Mouse (Mus musculus): Measurements from ENCODE around the gene Rfxank. TPM values are rescaled to one million over a fixed set of nuclear protein-coding genes. Genes with fewer than 3 reads are reported as not detected.

Rfxank gene
- polyA plus RNA-seq, 1 experiment = 22.5 TPM

DNA sequence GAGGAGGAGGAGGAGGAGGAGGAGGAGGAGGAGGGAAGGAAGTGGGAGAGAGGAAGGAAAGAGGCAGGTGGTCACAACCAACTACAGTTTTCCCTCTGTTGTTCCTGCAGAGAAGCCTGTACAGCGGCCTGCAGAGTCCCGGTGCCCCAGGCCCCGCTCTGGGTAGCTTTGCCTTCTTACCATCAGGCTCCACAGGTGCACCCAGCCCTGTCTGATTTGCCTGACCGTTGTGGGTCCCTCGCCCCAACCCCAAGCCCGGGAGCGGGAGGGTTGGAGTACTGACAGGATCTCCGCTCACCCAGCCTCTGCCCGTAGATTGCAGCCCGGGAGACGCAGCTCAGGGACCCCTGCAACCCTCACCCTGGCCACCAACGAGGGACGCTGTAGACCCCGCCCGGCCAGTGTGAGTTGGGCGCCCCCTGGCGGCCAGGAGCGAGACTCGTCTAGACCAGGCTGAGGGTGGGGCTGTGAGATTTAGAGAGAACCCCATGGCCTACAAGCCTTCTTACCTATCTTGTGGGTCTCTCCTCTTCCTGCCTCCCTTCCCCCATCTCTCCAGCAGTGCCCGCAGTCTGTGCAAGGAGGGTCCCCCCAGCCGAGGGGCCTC, 27.7 kb upstream of the Rfxank start:
- TF ChIP-seq POLR2A (IDR thresholded peaks at IDR 0.05; ENCODE audit: low read depth, low read length) (no peak), CTCF (IDR thresholded peaks at IDR 0.05; ENCODE audit: extremely low read depth, insufficient read depth, insufficient read length, insufficient replicate concordance) (peak; percentile 99)
- Histone ChIP-seq H3K4me3 (ENCODE audit: extremely low read depth, insufficient read depth, insufficient read length) (no peak overlapping the region), H3K4me1 (ENCODE audit: control insufficient read depth, insufficient read depth, insufficient read length) (peaks cover 3% of the 10 kb centered on the region; the same call in 1 of the 2 replicates), H3K27ac (ENCODE audit: insufficient read depth, low read length) (no peak overlapping the region), H3K27me3 (ENCODE audit: control insufficient read depth, insufficient read depth, low read length) (no peaks in the 10 kb centered on the region), H3K36me3 (ENCODE audit: control insufficient read depth, insufficient read depth, low read length) (no peaks in the 10 kb centered on the region)
- 3% methylated on average over 21 of the region's 21 CpGs for WGBS
- DNase-seq (ENCODE audit: low read depth in 1 of 2, low spot score in 2 of 2) = peak in 1 of 2 experiments; percentile 66

DNA sequence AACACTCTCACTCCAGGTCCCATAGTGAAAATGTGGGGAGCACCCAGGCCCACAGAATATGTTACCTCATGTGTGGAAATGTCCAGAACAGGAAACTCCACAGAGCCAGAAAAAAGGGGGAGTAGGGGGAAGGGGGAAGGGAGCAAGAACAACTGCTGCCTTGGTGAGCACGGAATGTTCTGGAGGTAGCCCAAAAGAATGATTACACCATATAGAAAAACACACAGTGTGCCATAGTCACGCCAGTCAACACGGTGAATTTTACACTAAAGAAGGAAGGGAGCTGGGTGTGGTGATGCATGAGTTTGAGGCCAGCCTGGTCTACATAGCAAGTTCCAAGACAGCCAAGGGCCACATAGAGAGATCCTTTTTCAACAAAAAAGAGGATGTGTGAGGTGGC, 24.4 kb upstream of the Rfxank start:
- 80% methylated on average over 3 of the region's 3 CpGs for WGBS
- Histone ChIP-seq H3K4me1 (ENCODE audit: control insufficient read depth, insufficient read depth, insufficient read length) (peaks cover 11% of the 10 kb centered on the region), H3K27me3 (ENCODE audit: control insufficient read depth, insufficient read depth, low read length) (no peaks in the 10 kb centered on the region), H3K36me3 (ENCODE audit: control insufficient read depth, insufficient read depth, low read length) (no peaks in the 10 kb centered on the region), H3K4me3 (ENCODE audit: extremely low read depth, insufficient read depth, insufficient read length) (no peak overlapping the region), H3K27ac (ENCODE audit: insufficient read depth, low read length) (no peak overlapping the region)
- TF ChIP-seq POLR2A (IDR thresholded peaks at IDR 0.05; ENCODE audit: low read depth, low read length) (no peak), CTCF (IDR thresholded peaks at IDR 0.05; ENCODE audit: extremely low read depth, insufficient read depth, insufficient read length, insufficient replicate concordance) (no peak)
- no peak for DNase-seq (ENCODE audit: low read depth in 1 of 2, low spot score in 2 of 2)

DNA sequence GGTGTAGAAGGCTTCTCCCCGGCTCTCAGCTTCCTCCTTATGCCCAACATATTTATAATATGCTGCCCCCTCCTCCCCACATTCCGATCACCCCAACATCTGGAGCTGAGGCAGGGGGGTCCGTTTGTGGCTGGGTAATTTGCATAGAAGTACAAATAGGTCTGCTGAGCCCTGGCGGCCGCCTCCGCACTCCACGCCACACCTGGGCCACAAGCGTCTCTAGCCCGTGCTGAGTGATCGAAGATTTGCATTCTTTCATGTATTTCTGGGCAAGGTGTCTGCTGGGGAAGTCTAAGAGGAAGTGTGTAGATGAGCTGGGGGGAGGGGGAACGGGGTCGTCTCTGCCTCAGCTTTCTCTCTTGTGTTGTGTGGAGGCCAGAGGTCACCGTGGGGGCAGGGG, 21.1 kb upstream of the Rfxank start:
- 9% methylated on average over 13 of the region's 13 CpGs for WGBS
- no peaks in the 10 kb centered on the region for H3K27me3 ChIP-seq (ENCODE audit: control insufficient read depth, insufficient read depth, low read length)
- no peak for TF ChIP-seq CTCF (IDR thresholded peaks at IDR 0.05; ENCODE audit: extremely low read depth, insufficient read depth, insufficient read length, insufficient replicate concordance)
- no peak for TF ChIP-seq POLR2A (IDR thresholded peaks at IDR 0.05; ENCODE audit: low read depth, low read length)
- peak overlapping the region; percentile 3; the same call in 1 of the 2 replicates for H3K4me3 ChIP-seq (ENCODE audit: extremely low read depth, insufficient read depth, insufficient read length)
- no peaks in the 10 kb centered on the region for H3K36me3 ChIP-seq (ENCODE audit: control insufficient read depth, insufficient read depth, low read length)
- DNase-seq (ENCODE audit: low read depth in 1 of 2, low spot score in 2 of 2) = peak; percentile 72 to 75
- H3K27ac ChIP-seq (ENCODE audit: insufficient read depth, low read length) = peak overlapping the region; percentile 60
- H3K4me1 ChIP-seq (ENCODE audit: control insufficient read depth, insufficient read depth, insufficient read length) = peaks cover 17% of the 10 kb centered on the region

DNA sequence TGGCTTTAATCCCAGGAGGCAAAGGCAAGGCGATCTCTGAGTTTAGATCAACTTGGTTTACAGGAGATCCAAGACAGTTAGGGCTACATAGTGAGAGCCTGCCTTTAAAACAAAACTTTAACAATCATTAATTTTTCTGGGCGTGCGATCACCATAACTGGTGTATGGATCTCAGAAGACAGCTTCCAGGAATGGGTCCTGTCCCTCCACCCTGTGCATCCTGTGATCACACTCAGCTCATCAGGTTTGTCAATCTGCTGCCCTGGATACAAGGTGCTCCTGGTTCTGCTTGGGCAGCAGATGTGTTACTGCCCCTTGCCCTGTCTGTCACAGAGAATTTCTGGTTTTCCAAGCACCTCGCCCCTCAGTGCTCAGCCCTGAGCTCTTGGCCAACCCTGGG, 20.3 kb upstream of the Rfxank start:
- H3K4me3 ChIP-seq (ENCODE audit: extremely low read depth, insufficient read depth, insufficient read length) = no peak overlapping the region
- H3K27ac ChIP-seq (ENCODE audit: insufficient read depth, low read length) = peak overlapping the region; percentile 69; the same call in 1 of the 2 replicates
- H3K4me1 ChIP-seq (ENCODE audit: control insufficient read depth, insufficient read depth, insufficient read length) = peaks cover 17% of the 10 kb centered on the region
- whole genome bisulfite sequencing = 71% methylated on average over 4 of the region's 4 CpGs
- no peaks in the 10 kb centered on the region for H3K27me3 ChIP-seq (ENCODE audit: control insufficient read depth, insufficient read depth, low read length)
- H3K36me3 ChIP-seq (ENCODE audit: control insufficient read depth, insufficient read depth, low read length) = no peaks in the 10 kb centered on the region
- DNase-seq (ENCODE audit: low read depth in 1 of 2, low spot score in 2 of 2) = no peak
- TF ChIP-seq POLR2A (IDR thresholded peaks at IDR 0.05; ENCODE audit: low read depth, low read length) (no peak), CTCF (IDR thresholded peaks at IDR 0.05; ENCODE audit: extremely low read depth, insufficient read depth, insufficient read length, insufficient replicate concordance) (no peak)

DNA sequence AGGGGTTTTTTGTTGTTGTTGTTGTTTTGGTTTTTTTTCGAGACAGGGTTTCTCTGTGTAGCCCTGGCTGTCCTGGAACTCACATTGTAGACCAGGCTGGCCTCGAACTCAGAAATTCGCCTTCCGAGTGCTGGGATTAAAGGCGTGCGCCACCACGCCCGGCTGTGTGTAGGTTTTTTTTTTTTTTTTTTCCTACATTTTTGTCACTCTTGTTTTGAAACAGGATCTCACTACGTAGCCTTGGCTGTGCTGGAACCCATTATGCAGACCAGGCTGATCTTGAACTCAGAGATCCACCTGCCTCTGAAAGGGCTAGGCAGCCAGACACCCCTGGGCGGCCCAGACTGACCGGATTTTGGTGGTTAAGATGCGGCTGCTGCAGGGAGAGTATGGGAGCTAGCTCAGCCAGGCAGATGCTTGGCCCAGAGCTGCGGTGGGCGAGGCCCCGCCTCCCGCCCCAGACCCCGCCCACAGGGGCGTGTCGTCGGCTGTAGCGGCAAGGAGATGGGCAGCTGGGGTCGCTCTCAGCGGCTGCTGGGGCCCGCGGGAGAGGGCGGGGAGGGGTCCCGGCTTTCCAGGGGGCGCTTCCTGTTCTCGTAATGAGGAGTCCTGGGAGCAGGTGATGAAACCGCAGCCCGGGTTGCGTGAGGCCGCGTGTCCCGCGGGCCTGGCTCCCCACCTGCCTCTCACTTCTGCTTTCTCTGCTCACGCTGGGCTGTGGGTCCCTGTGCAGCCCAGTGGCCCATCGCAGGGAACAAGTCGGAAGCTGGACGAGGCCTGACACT, 19.3 kb upstream of the Rfxank start:
- Histone ChIP-seq H3K4me3 (ENCODE audit: extremely low read depth, insufficient read depth, insufficient read length) (peak overlapping the region; percentile 40), H3K27me3 (ENCODE audit: control insufficient read depth, insufficient read depth, low read length) (no peaks in the 10 kb centered on the region), H3K36me3 (ENCODE audit: control insufficient read depth, insufficient read depth, low read length) (no peaks in the 10 kb centered on the region), H3K4me1 (ENCODE audit: control insufficient read depth, insufficient read depth, insufficient read length) (peaks cover 17% of the 10 kb centered on the region), H3K27ac (ENCODE audit: insufficient read depth, low read length) (peak overlapping the region; percentile 69)
- 4% methylated on average over 40 of the region's 40 CpGs for WGBS
- TF ChIP-seq POLR2A (IDR thresholded peaks at IDR 0.05; ENCODE audit: low read depth, low read length) = no peak
- no peak for TF ChIP-seq CTCF (IDR thresholded peaks at IDR 0.05; ENCODE audit: extremely low read depth, insufficient read depth, insufficient read length, insufficient replicate concordance)
- DNase-seq (ENCODE audit: low read depth in 1 of 2, low spot score in 2 of 2) = peak; percentile 63 to 70

DNA sequence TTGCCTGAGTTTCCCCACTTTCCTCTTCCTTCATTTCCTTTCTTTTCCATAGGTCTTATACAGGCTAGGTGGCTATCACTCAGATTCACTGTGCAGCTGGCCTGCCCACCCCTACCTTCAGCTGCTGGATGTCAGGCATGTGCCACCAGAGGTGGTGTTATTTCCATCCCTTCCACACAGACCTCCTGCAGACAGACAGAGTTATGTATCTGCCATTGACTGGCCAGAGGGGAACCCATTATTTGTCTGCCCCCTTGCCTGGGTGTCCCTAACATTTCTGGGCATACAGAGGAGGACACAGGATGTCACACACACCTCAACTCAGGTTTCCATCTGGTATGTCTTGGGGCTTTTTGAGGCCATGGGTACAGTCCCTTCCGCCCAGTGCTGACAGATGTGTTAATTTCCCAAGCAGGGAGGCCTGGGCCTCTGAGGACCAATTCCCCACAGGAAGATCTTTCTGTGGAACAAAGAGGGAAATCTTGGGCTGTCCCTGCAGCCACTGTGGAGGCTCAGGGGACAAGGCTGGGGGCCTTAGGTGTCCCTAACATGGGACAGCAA, 18.4 kb upstream of the Rfxank start:
- H3K27ac ChIP-seq (ENCODE audit: insufficient read depth, low read length) = peak overlapping the region; percentile 0; the same call in 1 of the 2 replicates
- TF ChIP-seq POLR2A (IDR thresholded peaks at IDR 0.05; ENCODE audit: low read depth, low read length) = no peak
- TF ChIP-seq CTCF (IDR thresholded peaks at IDR 0.05; ENCODE audit: extremely low read depth, insufficient read depth, insufficient read length, insufficient replicate concordance) = no peak
- no peaks in the 10 kb centered on the region for H3K36me3 ChIP-seq (ENCODE audit: control insufficient read depth, insufficient read depth, low read length)
- no peak overlapping the region for H3K4me3 ChIP-seq (ENCODE audit: extremely low read depth, insufficient read depth, insufficient read length)
- no peaks in the 10 kb centered on the region for H3K27me3 ChIP-seq (ENCODE audit: control insufficient read depth, insufficient read depth, low read length)
- DNase-seq (ENCODE audit: low read depth in 1 of 2, low spot score in 2 of 2) = no peak
- WGBS = 81% methylated on average over 1 of the region's 1 CpGs
- peaks cover 17% of the 10 kb centered on the region for H3K4me1 ChIP-seq (ENCODE audit: control insufficient read depth, insufficient read depth, insufficient read length)

All from spleen, adult 2 months (tissue).